Mouse (Mus musculus) liver, adult 2 months (tissue): ENCODE measurements around the gene Ptprc.

Source experiments
- CTCF ChIP-seq: fragments of 200-500 bp; IDR thresholded peaks from 2 replicates; pipeline ENCODE4 v1.5.1; 2011; ENCODE audit warnings: low read depth, low read length, control low read depth
- POLR2A ChIP-seq: fragments of 200-500 bp; IDR thresholded peaks from 2 replicates; pipeline ENCODE4 v1.6.1; 2011; ENCODE audit warnings: low read length, control low read depth; ENCODE audit not compliant: insufficient read depth; ENCODE audit errors: extremely low read depth

DNA sequence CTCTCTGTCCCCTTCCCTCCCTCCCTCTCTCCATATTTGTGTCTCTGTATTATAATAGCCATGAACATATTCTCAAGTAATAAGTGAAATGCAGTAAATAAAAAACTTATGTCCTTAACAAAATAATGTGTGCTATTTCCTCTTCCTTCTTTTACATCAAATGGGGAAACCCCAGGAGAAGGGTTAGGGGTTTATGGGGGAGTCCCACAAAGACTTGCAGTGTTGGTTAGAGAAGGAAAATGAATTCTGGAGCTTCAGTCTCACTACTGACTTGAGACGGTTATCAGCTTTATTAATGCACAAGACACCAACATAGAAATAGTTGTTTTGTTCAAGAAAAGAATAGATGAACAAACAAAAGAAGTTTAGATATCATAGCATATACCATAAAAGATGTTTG, 150.2 kb downstream of the Ptprc start:
- TF ChIP-seq POLR2A (no peak), CTCF (no peak)
